Mouse (Mus musculus) small intestine, adult 2 months (tissue): ENCODE results near the gene Yif1a.
"Not testable (repeated sequence)": the region's sequence is repeated elsewhere in the genome, so short reads cannot be mapped to it uniquely, and the experiment has no call there.

Experiments
- CTCF ChIP-seq: fragments of 200-500 bp; IDR thresholded peaks from 2 replicates; pipeline ENCODE4 v1.5.1; 2012; ENCODE audit warnings: low read depth, mild to moderate bottlenecking, control low read depth, inconsistent platforms, low read length, moderate library complexity, mixed read lengths; ENCODE audit not compliant: insufficient replicate concordance, insufficient read length; ENCODE audit errors: extremely low read depth
- POLR2A ChIP-seq: fragments of 200-500 bp; IDR thresholded peaks from 2 replicates; pipeline ENCODE4 v1.6.1; 2012; ENCODE audit warnings: low read depth, mild to moderate bottlenecking, control low read depth, inconsistent platforms, low read length, moderate library complexity

GRCm38 (mm10) chr19:5086533-5086932 is 1.8 kb upstream of the Yif1a start:
- not testable (repeated sequence) for TF ChIP-seq CTCF, POLR2A
